Mouse (Mus musculus) embryonic facial prominence, embryonic 14.5 days (tissue): ENCODE results near the gene Dirc2. TPM values are rescaled to one million over a fixed set of nuclear protein-coding genes. Genes with fewer than 3 reads are reported as not detected.

ENCODE experiments used
- ATAC-seq: fragments of 200-750 bp; cut with Nextera tagmentation; 2 replicates; pipeline ENCODE4 v1.8.0; 2017; ENCODE audit warnings: low read depth, moderate number of reproducible peaks, moderate TSS enrichment
- DNase-seq: peaks from one replicate; pipeline ENCODE4 v3.0.0-alpha.2; 2015; ENCODE audit warnings: low spot score
- H3K27ac ChIP-seq: fragments of 300-500 bp; sonication (generic); replicated peaks from 2 replicates; pipeline ENCODE4 v1.5.1; 2014; ENCODE audit warnings: low read depth, mild to moderate bottlenecking, low read length, moderate library complexity
- H3K27me3 ChIP-seq: fragments of 300-500 bp; sonication (generic); replicated peaks from 2 replicates; pipeline ENCODE4 v1.6.1; 2014; ENCODE audit warnings: low read length; ENCODE audit not compliant: control insufficient read depth, insufficient read depth
- H3K36me3 ChIP-seq: fragments of 300-500 bp; sonication (generic); 2 replicates; pipeline ENCODE4 v1.6.1; 2014; ENCODE audit warnings: low read length, mixed read lengths; ENCODE audit not compliant: control insufficient read depth, insufficient read depth
- H3K4me1 ChIP-seq: fragments of 300-500 bp; sonication (generic); 2 replicates; pipeline ENCODE4 v1.6.1; 2014; ENCODE audit warnings: antibody characterized with exemption, low read length; ENCODE audit not compliant: control insufficient read depth, insufficient read depth
- H3K4me2 ChIP-seq: fragments of 300-500 bp; sonication (generic); 2 replicates; pipeline ENCODE4 v1.6.1; 2014; ENCODE audit warnings: low read depth, mild to moderate bottlenecking, low read length, moderate library complexity, mixed read lengths
- H3K4me3 ChIP-seq: fragments of 300-500 bp; sonication (generic); 2 replicates; pipeline ENCODE4 v1.5.1; 2014; ENCODE audit warnings: low read depth, mild to moderate bottlenecking, low read length
- H3K9ac ChIP-seq: fragments of 300-500 bp; sonication (generic); 2 replicates; pipeline ENCODE4 v1.6.1; 2014; ENCODE audit warnings: low read depth, mild to moderate bottlenecking, low read length, moderate library complexity, mixed read lengths
- H3K9me3 ChIP-seq: fragments of 300-500 bp; sonication (generic); 2 replicates; pipeline ENCODE4 v1.6.1; 2016; ENCODE audit warnings: low read length; ENCODE audit not compliant: control insufficient read depth
- WGBS: fragments of 180-500 bp; shearing (Covaris S2); extraction: QIAGEN DNeasy Blood & Tissue Kit; methylation state at CpG from one replicate; pipeline ENCODE4 v1.1.7; 2014; 5-methylcytosine and 5-hydroxymethylcytosine counted together
- polyA plus RNA-seq: library from polyadenylated mRNA; unstranded; fragments of >200 nt; fragmentation: Nextera tagmentation; extraction: Ambion mirVana; gene quantifications from 2 replicates; pipeline ENCODE4 v1.2.1, GENCODE M21; 2014

The Dirc2 gene
- polyA plus RNA-seq, 1 experiment from 2014 or later = 21.9 TPM

DNA sequence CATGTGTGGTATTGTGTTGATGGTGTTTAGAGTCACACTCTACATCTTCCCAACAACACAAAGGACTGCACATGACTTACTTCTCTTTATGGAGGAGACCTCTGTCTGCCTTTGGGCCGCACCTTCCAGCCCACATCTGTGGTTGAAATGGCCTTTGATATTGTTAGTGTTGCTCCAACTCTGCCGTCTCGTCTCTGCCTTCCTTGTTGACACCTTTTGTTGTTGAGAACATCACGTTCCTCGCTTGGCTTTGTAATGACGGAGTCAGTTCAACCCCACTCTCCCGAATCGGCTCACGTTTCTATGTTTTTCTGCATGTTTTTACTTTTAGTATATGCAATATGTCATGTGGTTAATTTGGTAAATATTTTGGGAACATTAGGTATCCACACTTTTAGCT lies 11.9 kb upstream of the Dirc2 start:
- Histone ChIP-seq H3K27ac (no peak overlapping the region), H3K9ac (no peak overlapping the region), H3K36me3 (no peaks in the 10 kb centered on the region), H3K4me2 (no peak overlapping the region), H3K4me3 (no peak overlapping the region), H3K27me3 (no peaks in the 10 kb centered on the region), H3K4me1 (no peaks in the 10 kb centered on the region), H3K9me3 (no peaks in the 10 kb centered on the region)
- WGBS = 90% methylated on average over 9 of the region's 9 CpGs
- DNase-seq = no peak
- ATAC-seq = no peak

DNA sequence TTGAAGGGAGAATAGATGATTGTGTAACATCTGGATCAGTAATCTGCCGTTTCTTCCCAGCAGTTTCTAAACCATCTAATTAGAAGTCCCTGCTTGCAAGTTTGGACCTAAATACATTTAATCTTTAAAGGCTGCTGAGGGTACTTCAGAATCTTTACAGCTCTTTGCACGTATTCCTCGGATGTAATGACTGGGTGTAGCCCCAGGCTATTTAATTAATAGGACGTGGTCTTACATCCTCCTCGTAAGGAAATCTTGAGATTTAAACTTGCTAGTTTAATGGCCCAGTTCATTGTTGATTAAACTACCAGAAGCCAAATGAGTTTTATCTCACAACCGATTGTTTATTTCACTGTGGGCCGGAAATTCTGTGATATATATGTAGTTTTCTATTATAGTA lies 10.5 kb upstream of the Dirc2 start:
- no peak overlapping the region for H3K9ac ChIP-seq
- no peaks in the 10 kb centered on the region for H3K4me1 ChIP-seq
- 69% methylated on average over 7 of the region's 7 CpGs for WGBS
- H3K27ac ChIP-seq = no peak overlapping the region
- no peaks in the 10 kb centered on the region for H3K27me3 ChIP-seq
- H3K9me3 ChIP-seq = no peaks in the 10 kb centered on the region
- no peak overlapping the region for H3K4me3 ChIP-seq
- H3K36me3 ChIP-seq = no peaks in the 10 kb centered on the region
- ATAC-seq = no peak
- no peak for DNase-seq
- H3K4me2 ChIP-seq = no peak overlapping the region

DNA sequence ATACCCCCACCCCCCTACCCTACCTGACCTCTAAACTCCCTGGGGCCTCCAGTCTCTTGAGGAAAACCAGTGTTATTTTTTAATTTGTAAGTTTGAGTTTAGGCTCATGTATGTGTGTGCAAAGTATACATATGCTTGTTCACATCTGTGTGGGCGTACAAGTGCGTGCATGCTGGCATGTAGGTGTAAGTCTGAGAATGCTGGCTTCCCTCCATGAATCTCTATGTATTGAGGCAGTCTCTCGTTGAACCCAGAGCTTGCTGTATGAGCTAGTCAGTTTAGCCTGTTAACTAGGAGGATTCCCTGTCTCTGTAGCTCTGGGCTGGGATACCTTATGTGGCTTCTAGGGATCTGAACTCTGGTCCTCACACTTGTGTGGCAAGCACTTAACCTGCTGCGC lies 8.6 kb upstream of the Dirc2 start:
- DNase-seq (no peak), ATAC-seq (no peak)
- H3K4me3 ChIP-seq = no peak overlapping the region
- H3K9me3 ChIP-seq = no peaks in the 10 kb centered on the region
- H3K4me1 ChIP-seq = no peaks in the 10 kb centered on the region
- no peak overlapping the region for H3K9ac ChIP-seq
- no peak overlapping the region for H3K27ac ChIP-seq
- H3K27me3 ChIP-seq = no peaks in the 10 kb centered on the region
- no peaks in the 10 kb centered on the region for H3K36me3 ChIP-seq
- H3K4me2 ChIP-seq = no peak overlapping the region
- 96% methylated on average over 4 of the region's 4 CpGs for WGBS

DNA sequence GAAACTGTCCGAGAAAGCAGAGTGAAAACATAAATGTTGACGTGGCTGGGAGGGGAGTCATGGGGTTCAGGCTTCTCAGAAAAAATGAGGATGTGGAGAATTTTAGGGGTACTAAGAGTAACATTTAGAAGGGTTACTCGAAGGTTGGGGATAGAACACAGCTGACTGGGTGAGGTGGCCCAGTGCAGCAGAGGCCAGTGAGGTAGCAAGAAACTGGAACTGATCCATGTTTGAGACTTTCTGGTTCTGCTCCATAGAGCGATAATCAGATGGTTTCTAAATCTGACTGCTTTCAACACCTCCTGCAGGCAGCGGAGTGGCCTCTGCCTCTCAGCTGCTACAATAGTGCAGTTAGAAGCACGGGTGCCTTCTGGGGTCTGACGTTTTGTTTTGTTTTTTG lies 7.6 kb upstream of the Dirc2 start:
- H3K9me3 ChIP-seq = no peaks in the 10 kb centered on the region
- no peaks in the 10 kb centered on the region for H3K27me3 ChIP-seq
- H3K27ac ChIP-seq = no peak overlapping the region
- H3K4me1 ChIP-seq = no peaks in the 10 kb centered on the region
- DNase-seq = no peak
- no peak overlapping the region for H3K9ac ChIP-seq
- no peak overlapping the region for H3K4me3 ChIP-seq
- WGBS = 91% methylated on average over 7 of the region's 7 CpGs
- H3K4me2 ChIP-seq = no peak overlapping the region
- no peak for ATAC-seq
- no peaks in the 10 kb centered on the region for H3K36me3 ChIP-seq

DNA sequence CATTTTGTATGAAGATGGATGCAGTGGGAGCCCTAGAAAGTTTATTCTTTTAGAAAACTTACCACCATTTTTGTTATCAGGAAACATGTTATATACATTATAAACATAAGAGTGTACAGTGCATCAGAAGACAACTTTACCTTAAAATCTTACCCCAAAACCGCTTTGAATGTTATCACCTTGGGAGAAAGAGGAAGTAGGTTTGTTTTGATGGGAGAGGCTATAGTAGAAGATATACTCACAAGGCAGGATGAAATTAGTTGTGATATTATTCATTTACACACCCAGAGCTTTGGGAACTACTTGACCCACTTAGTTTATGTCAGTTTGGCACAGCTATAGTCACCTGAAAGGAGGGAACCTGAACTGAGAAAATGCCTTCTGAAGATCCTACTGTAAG lies 6.7 kb upstream of the Dirc2 start:
- Histone ChIP-seq H3K4me1 (peaks cover 3% of the 10 kb centered on the region), H3K27me3 (no peaks in the 10 kb centered on the region), H3K27ac (no peak overlapping the region), H3K4me3 (no peak overlapping the region), H3K9ac (no peak overlapping the region), H3K9me3 (no peaks in the 10 kb centered on the region), H3K36me3 (no peaks in the 10 kb centered on the region), H3K4me2 (no peak overlapping the region)
- 95% methylated on average over 1 of the region's 1 CpGs for WGBS
- no peak for DNase-seq
- ATAC-seq = no peak

DNA sequence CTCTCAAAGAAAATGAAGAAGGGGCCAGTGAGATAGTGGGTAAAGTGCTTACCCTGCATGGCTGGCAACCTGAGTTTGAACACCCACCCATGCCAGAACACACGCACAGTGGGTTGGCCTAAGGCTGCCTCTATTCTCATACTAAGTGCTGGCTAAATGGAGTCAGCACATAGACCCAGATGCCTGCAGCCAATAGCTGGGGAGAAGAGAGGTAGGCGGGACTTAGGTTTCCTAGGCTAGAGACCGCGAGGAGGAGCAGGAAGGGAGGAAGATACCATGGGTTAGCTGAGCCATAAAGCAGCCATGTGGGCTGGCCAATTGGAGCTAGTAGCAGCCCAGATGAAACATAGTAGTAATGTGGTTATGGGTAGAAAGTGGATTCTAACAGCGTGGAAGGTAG lies 3.4 kb upstream of the Dirc2 start:
- DNase-seq (no peak), ATAC-seq (no peak)
- H3K4me1 ChIP-seq = peaks cover 11% of the 10 kb centered on the region
- H3K4me3 ChIP-seq = no peak overlapping the region
- H3K27me3 ChIP-seq = no peaks in the 10 kb centered on the region
- H3K9me3 ChIP-seq = no peaks in the 10 kb centered on the region
- H3K36me3 ChIP-seq = no peaks in the 10 kb centered on the region
- H3K27ac ChIP-seq = no peak overlapping the region
- no peak overlapping the region for H3K9ac ChIP-seq
- WGBS = 92% methylated on average over 5 of the region's 5 CpGs
- no peak overlapping the region for H3K4me2 ChIP-seq

DNA sequence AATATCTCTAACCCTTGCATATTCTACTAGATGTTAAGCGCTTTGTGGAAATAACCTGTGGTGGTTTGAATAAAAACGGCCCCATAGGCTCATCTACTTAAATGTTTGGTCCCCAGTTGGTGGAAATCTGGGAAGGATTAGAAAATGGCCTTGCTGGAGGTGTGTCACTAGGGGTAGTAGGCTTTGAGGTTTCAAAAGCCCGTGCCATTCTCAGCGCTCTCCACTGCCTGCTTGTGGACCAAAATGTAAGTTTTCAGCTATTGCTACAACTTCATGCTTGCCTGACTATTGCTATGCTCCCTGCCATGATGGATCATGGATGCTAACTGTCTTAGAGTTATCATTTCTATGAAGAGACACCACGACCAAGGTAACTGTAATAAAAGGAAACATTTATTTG lies 2.5 kb upstream of the Dirc2 start:
- Histone ChIP-seq H3K36me3 (no peaks in the 10 kb centered on the region), H3K27ac (no peak overlapping the region), H3K4me3 (no peak overlapping the region), H3K4me2 (no peak overlapping the region), H3K9ac (no peak overlapping the region), H3K27me3 (no peaks in the 10 kb centered on the region), H3K9me3 (no peaks in the 10 kb centered on the region), H3K4me1 (peaks cover 11% of the 10 kb centered on the region)
- DNase-seq (no peak), ATAC-seq (no peak)
- WGBS = 76% methylated on average over 5 of the region's 5 CpGs

DNA sequence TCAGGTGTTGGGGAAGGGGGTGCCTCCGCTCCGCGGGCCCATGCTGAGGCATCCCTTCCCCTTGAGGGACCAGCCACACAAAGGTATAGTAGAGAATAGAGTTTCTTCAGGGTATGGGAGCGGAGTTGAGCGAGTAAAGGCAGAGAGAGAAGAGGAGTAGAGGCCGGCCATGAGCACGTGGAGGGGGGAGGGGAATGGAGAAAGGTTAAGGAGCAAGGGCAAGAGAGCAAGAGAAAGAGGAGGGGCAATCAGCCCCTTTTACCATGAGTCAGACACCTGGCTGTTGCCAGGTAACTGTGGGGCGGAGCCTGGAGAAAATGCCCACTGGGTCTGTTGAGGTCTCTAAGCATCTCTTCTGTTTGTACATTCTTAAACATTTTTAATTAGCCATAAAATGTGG lies 2.0 kb upstream of the Dirc2 start:
- Histone ChIP-seq H3K36me3 (no peaks in the 10 kb centered on the region), H3K4me3 (peak overlapping the region; percentile 75), H3K4me1 (peaks cover 11% of the 10 kb centered on the region), H3K9ac (no peak overlapping the region), H3K9me3 (no peaks in the 10 kb centered on the region), H3K4me2 (peak overlapping the region; percentile 80), H3K27ac (no peak overlapping the region), H3K27me3 (no peaks in the 10 kb centered on the region)
- DNase-seq (no peak), ATAC-seq (no peak)
- 11% methylated on average over 8 of the region's 8 CpGs for WGBS

DNA sequence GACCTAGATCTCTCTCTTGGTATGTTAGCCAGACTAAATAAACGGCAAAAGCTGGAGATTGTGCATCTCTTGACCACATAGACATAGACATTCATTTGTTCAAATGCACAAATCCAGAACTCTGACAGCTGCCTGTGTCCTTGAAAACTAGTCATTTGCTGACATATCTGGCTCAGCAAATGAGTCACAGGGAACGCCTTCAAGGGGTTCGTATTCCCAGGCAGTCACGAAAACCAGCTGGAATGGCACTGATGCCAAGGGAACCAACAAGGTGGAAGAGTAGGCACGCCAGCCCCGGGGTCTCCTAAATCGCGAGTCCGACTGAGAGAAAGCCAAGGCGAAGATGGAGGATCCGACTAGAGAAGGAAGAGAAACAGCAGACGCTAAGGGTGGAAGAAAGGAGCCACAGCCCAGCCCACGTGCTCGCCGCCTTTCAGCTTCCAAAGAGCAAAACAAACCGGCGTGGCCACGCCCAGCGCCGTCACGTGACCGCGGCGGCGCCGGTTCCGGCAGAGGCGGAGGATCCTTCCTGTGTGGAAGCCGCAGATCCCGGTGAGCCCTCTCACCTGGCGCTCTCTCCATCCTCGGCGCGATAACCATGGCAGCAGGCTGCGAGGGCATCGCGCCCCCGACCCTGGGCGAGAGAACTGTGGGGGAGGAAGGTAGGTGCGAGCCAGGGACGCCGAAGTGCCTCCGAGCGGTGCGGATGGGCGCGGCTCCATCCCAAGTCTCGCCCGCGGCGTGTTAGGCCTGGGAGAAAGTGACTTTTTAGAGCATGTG lies 912 bp upstream of the Dirc2 start, which contains the start of gene Hspbap1:
Hspbap1 (plus strand) TSS at position 498 of the 780 bp plus-strand sequence.
- peak within 1 kb of the TSS; percentile 75 for H3K4me3 ChIP-seq
- ATAC-seq = peak; percentile 78
- WGBS = under 1% methylated on average over 38 of the region's 51 CpGs
- peak; percentile 90 for DNase-seq
- peak within 1 kb of the TSS; percentile 93 for H3K9ac ChIP-seq
- peak within 1 kb of the TSS; percentile 71; the same call in 1 of the 2 replicates for H3K27ac ChIP-seq
- H3K27me3 ChIP-seq = no peaks in the 10 kb centered on the region
- no peaks in the 10 kb centered on the region for H3K36me3 ChIP-seq
- peak within 1 kb of the TSS; percentile 80 for H3K4me2 ChIP-seq
- peaks cover 11% of the 10 kb centered on the region for H3K4me1 ChIP-seq
- no peaks in the 10 kb centered on the region for H3K9me3 ChIP-seq
